Mouse (Mus musculus) liver, postnatal 0 days (tissue): ENCODE data around the gene Zscan20.

Source experiments
- CTCF ChIP-seq: sonication (generic); IDR thresholded peaks from 2 replicates; pipeline ENCODE4 v1.5.1; 2016; ENCODE audit warnings: antibody characterized with exemption, low read depth
- EP300 ChIP-seq: IDR thresholded peaks from 2 replicates; pipeline ENCODE4 v1.6.1; 2016; ENCODE audit warnings: antibody characterized with exemption, low read depth, mild to moderate bottlenecking

GRCm38 (mm10) chr4:128618246-128618911 is 8.5 kb upstream of the Zscan20 start, which contains the start of gene Tlr12:
- TF ChIP-seq EP300 (no peak), CTCF (no peak)
